Mouse (Mus musculus) adrenal gland, postnatal 4 days (tissue): ENCODE measurements around the gene Ssbp3. TPM values are rescaled to one million over a fixed set of nuclear protein-coding genes. Genes with fewer than 3 reads are reported as not detected.

Experiments
- DNase-seq, 2 experiments: peaks; one replicate each; pipeline ENCODE4 v3.0.0; 2021 to 2022; ENCODE audit warnings: low spot score in 2 of 2, mixed read lengths in 2 of 2
- long read RNA-seq, 2 experiments: library from polyadenylated mRNA; stranded (forward); transcript quantifications; one replicate each; pipeline ENCODE4 v2.0.0; 2021
- total RNA-seq, 2 experiments: library from RNA; stranded (reverse); gene quantifications; 2 replicates each; pipeline ENCODE4 v1.2.3; 2021

Ssbp3 gene
- total RNA-seq = 100 to 1,000 TPM in 1 of 2 experiments, 10 to 100 TPM in 1; 95.2 to 103 TPM
- long read RNA-seq, experiment 1, transcript Ssbp3-202 (17 exons, 1,924 nt) = major isoform, 28 of 56 reads
- long read RNA-seq, experiment 1, partial matches to known transcripts = 5 of 56 reads
- long read RNA-seq, experiment 1, other reads (novel, unspliced or antisense) = 18 of 56 reads
- long read RNA-seq, experiment 2, transcript Ssbp3-201 (18 exons, 3,195 nt) = minor isoform, 9 of 131 reads
- long read RNA-seq, experiment 2, transcript Ssbp3-202 (17 exons, 1,924 nt) = major isoform, 60 of 131 reads
- long read RNA-seq, experiment 2, partial matches to known transcripts = 19 of 131 reads
- long read RNA-seq, experiment 2, other reads (novel, unspliced or antisense) = 39 of 131 reads

GRCm38 (mm10) chr4:106910201-106911172, at the start of gene Ssbp3:
Ssbp3 (plus strand) TSS chr4:106910701.
- DNase-seq = peak in 1 of 2 experiments; percentile 23

DNA sequence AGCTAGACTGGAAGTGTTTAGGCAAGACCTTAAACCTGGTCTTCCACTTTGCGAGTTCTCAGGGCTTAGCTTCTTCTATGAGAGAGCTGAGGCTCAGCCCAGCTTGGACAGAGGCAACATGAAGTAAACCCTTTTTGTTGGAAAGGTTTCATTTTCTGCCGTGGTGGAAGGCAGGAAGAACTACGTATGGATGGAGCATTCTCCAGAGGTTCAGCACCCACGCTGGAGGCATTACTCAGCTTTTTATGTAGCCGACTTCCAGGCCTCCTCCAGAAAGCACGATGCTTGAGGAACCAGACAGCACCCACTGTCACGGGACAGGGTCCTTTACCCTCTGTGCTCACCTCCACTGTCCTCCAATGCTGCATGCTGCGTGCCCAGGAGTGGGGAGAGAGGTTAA, 48.6 kb upstream of the Ssbp3 start:
- DNase-seq = no peak

GRCm38 (mm10) chr4:106862317-106862716, 48.2 kb upstream of the Ssbp3 start:
- DNase-seq = no peak

DNA sequence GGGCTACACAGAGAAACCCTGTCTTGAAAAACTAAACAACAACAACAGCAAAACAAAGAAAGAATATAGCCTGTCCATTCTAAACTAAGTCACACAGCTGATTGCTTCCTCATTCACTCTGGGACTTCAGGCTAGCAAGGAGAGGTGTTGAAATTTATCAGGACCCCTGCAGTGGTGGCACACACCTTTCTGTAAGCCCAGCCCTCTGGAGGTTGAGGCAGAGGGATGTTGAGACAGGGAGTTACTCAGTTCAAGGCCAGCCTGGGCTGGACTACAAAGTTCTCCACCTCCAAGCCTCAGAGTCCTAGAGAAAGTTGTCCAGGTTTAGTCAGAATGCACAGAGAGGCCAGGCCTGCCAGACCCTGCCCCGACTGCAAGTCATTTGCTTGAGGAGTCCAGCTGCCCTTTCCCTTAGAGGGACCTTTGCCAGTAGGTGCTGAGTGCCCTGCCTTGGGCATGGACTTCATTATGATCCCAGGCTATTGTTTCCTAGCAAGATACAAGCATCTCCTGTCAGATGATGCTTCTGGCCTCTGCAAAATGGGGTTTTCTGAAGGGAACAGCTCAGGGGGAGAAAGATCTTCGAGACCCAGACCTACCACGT, 47.6 kb upstream of the Ssbp3 start:
- DNase-seq = no peak

DNA sequence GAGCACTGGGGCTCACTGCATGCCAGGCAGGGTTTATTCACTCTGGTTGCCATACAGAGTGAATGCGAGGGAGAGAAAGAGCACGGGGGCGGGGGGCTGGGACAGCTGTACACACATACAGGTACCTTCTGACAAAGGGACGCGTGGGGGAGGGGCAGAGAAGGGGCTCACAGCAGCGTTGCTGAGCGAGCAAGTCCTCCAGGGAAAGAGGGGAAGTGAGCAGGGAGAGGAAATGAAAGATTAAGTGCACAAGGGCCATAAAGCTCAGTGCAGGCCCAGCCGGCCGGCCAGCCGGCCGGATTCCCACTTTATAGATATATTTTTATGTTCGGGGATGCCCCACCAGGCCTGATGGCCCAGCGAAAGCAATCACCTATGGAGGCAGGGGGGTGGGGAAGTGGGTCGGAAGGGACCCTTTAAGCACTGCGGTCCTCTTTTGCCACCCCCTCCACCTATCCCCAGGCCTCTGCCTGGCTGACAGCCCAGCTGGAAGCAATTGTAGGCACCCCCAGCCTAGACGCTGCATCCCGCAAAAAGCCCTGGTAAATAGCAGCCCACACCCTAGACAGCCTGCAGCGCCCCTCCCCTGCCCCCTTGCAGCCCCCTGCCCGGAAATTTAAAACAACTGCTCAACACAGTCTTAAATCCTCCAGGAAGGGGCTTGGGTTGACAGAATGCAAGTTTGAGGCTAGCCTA, 44.9 kb upstream of the Ssbp3 start:
- DNase-seq = no peak

- DNase-seq = no peak
These were observed 44.1 kb upstream of the Ssbp3 start for GRCm38 (mm10) chr4:106866381-106866780.

GRCm38 (mm10) chr4:106866845-106867244, 43.7 kb upstream of the Ssbp3 start:
- peak in 1 of 2 experiments; percentile 35 for DNase-seq

GRCm38 (mm10) chr4:106868737-106869438, 41.6 kb upstream of the Ssbp3 start:
- no peak for DNase-seq

DNA sequence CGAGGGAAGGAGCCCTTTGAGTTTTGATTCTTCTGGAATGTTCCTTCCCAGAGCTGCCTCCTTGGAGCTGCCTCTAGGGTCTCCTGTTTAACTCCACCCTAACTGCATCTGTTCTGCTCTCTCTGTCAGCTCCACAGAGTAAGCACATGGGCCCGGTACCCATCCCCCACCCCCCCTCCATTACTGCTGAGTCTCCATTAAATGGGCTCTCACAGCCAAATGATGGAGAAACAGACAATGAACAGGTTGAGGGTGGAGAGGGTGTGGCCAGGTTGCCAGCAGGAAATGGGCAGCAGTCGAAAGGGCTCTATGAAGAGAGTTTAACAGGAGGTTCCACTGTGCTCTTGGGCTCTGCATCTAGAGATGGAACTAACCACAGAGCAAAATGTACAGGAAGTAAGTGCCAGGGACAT, 41.0 kb upstream of the Ssbp3 start:
- no peak for DNase-seq

- no peak for DNase-seq
These were observed 39.9 kb upstream of the Ssbp3 start for GRCm38 (mm10) chr4:106870556-106870955.

DNA sequence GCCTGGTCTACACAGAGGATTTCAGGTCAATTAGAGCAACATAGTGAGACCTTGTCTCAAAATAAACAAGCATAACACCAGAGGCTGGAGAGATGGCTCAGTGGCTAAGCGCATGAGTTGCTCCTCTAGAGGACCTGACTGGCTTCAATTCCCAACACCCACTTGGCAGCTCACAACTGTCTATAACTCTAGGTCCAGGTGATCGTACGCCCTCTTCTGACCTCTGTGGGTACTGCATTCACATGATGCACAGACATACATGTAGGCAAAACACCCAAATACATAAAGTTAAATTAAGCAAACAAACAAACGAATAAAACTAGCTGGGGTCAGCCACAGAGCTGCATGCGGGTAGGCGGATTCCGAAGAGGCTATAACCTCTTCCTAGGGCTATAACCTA, 36.0 kb upstream of the Ssbp3 start:
- DNase-seq = no peak

- DNase-seq = no peak
These were observed 29.4 kb upstream of the Ssbp3 start for GRCm38 (mm10) chr4:106881101-106881500.

DNA sequence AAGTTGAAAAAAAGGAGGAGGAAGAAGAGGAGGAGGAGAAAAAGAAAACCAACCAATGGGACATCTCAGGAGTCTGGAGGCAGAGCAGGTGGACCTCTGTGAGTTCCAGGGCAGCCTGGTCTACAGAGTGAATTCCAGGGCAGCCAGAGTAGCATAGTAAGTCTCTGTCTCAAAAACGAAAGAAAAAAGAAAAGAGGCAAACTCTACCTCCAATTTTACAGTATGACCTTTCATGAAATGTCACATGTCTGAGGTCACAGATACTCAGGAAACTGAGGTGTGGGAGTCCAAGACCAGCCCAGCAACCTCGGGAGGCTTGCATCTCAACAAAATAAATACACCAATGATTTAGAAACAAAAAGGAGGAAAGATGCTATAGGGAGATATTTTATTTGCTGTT, 27.4 kb upstream of the Ssbp3 start:
- no peak for DNase-seq

DNA sequence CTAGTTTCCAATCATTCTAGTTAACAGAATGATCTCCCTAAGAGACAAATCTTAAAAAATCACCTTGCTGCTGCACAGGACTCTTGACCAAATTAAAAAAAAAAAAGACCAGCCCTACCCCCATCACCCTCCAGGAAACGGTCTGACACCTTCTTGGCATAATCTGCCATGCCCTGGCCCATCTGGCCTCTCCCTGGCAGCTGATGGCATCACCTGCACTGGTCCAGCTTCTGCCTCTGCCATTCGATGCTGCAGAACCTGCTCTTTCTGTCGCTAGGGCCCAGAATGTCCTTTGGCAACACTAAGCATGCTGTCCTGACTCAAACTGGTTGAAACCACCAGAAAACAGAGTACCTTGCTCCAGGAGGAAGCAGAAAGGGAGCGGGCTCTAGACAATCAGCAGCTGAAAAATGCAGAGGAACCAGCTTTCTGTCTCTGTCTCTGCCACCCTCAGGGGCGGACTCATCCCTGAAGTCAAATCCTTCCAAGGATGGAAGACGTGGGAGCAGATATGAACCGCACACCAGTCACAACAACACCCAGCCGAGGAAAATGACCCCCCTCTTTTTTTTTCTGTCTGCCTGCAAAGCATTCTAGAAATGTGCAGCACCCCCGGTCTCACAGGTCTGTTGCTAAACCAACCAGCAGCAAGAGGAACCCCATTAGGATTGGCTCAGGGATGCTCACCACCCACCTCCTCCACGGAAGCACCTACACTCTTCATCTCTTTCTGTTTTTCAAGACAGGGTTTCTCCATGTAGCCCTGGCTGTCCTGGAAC, 24.0 kb upstream of the Ssbp3 start:
- DNase-seq = no peak

DNA sequence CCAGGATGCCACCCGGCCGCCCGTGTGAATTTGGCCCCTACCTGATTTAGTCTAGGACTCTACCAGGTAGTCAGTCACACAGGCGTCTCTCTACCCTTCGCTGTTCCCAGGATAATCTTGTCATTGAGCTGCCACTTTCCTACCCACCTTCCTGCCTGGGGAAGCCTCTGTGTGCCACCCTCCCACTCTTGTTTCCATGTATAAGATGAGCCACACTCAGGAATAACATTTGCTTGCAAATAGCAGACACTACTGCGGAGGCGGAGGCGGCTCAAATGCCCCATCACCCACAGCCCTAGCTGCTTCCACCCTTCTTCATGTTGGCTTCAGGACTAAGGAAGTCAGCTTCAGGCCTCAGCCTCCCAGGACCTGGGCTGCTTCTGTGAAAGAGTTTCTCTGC, 14.4 kb upstream of the Ssbp3 start:
- DNase-seq = no peak

GRCm38 (mm10) chr4:106898923-106899322, 11.6 kb upstream of the Ssbp3 start:
- DNase-seq = no peak

GRCm38 (mm10) chr4:106899471-106899870, 11.0 kb upstream of the Ssbp3 start:
- no peak for DNase-seq

GRCm38 (mm10) chr4:106900718-106901117, 9.8 kb upstream of the Ssbp3 start:
- no peak for DNase-seq

GRCm38 (mm10) chr4:106901610-106902009, 8.9 kb upstream of the Ssbp3 start:
- no peak for DNase-seq

DNA sequence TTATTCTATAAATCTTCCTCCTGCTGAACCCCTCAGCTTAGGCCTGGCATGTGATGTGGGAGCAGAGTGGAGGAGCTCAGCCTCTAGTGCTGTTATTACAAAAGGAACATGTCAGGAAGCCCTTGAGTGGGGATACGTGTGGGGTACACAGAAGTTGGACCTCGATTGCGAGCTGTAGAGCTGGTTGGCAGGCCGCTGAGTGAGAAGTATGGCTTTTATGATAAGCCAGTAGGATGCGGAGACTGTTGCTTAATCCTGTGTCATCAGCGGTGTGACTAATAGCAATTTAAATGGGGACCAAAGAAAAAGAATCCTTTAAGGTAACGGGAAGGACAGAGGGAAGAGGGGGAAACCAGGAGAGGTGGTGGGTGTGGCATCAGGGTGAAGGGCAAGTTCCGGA, 8.3 kb upstream of the Ssbp3 start:
- DNase-seq = no peak
